Mouse (Mus musculus) forebrain, embryonic 14.5 days (tissue): ENCODE data around the gene Skp1a. TPM values are rescaled to one million over a fixed set of nuclear protein-coding genes. Genes with fewer than 3 reads are reported as not detected.

Source experiments
- ATAC-seq: fragments of 200-750 bp; cut with Nextera tagmentation; 2 replicates; pipeline ENCODE4 v1.8.0; 2017; ENCODE audit warnings: mild to moderate bottlenecking, moderate library complexity
- DNase-seq: peaks from one replicate; pipeline ENCODE4 v3.0.0-alpha.2; 2015; ENCODE audit warnings: low spot score
- H3K27ac ChIP-seq: fragments of 300-500 bp; sonication (generic); 2 replicates; pipeline ENCODE4 v1.5.1; 2014; ENCODE audit warnings: low read depth, mild to moderate bottlenecking, control low read depth, low read length, moderate library complexity
- H3K27me3 ChIP-seq: fragments of 300-500 bp; sonication (generic); replicated peaks from 2 replicates; pipeline ENCODE4 v1.6.1; 2014; ENCODE audit warnings: low read length, control low read depth, mixed read lengths; ENCODE audit not compliant: control insufficient read depth, insufficient read depth
- H3K36me3 ChIP-seq: fragments of 300-500 bp; sonication (generic); 2 replicates; pipeline ENCODE4 v1.6.1; 2014; ENCODE audit warnings: low read length, control low read depth; ENCODE audit not compliant: control insufficient read depth, insufficient read depth
- H3K4me1 ChIP-seq: fragments of 300-500 bp; sonication (generic); 2 replicates; pipeline ENCODE4 v1.6.1; 2014; ENCODE audit warnings: antibody characterized with exemption, low read length, control low read depth; ENCODE audit not compliant: control insufficient read depth, insufficient read depth
- H3K4me2 ChIP-seq: fragments of 300-500 bp; sonication (generic); 2 replicates; pipeline ENCODE4 v1.6.1; 2014; ENCODE audit warnings: mild to moderate bottlenecking, control low read depth, low read length
- H3K4me3 ChIP-seq: fragments of 300-500 bp; sonication (generic); 2 replicates; pipeline ENCODE4 v1.5.1; 2014; ENCODE audit warnings: low read depth, low read length, control low read depth
- H3K9ac ChIP-seq: fragments of 300-500 bp; sonication (generic); 2 replicates; pipeline ENCODE4 v1.6.1; 2014; ENCODE audit warnings: mild to moderate bottlenecking, low read length, control low read depth, moderate library complexity
- H3K9me3 ChIP-seq: fragments of 300-500 bp; sonication (generic); replicated peaks from 2 replicates; pipeline ENCODE4 v1.6.1; 2016; ENCODE audit warnings: low read length, control low read depth, mixed read lengths; ENCODE audit not compliant: control insufficient read depth
- WGBS: fragments of 180-500 bp; shearing (Covaris S2); extraction: QIAGEN DNeasy Blood & Tissue Kit; methylation state at CpG from one replicate; pipeline ENCODE4 v1.1.7; 2014; 5-methylcytosine and 5-hydroxymethylcytosine counted together
- polyA plus RNA-seq: library from polyadenylated mRNA; unstranded; fragments of >200 nt; fragmentation: Nextera tagmentation; extraction: Ambion mirVana; gene quantifications from 2 replicates; pipeline ENCODE4 v1.2.1, GENCODE M21; 2014

The Skp1a gene
- polyA plus RNA-seq, 1 experiment from 2014 or later, result 1,258 TPM

DNA sequence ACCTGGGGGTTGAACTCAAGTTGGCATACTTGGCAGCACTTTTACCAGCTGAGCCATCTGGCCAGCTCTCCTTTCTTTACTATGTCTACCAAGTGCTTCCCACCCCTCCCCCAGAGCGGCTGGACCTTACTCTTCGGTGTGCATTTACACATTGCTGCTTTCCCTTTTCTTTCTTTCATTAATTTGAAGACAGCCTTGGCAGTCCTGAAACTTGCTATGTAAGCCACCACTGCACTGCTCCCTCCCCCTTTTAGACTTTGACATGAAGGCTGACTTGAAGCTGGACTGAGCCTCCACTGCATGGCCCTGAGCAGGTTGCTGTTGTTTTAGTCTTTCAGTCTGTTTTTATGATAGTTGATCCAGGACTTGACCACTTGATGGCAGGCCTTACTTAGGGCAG, 17.7 kb downstream of the Skp1a start:
- WGBS, result 79% methylated on average over 2 of the region's 2 CpGs
- ATAC-seq, result no peak

DNA sequence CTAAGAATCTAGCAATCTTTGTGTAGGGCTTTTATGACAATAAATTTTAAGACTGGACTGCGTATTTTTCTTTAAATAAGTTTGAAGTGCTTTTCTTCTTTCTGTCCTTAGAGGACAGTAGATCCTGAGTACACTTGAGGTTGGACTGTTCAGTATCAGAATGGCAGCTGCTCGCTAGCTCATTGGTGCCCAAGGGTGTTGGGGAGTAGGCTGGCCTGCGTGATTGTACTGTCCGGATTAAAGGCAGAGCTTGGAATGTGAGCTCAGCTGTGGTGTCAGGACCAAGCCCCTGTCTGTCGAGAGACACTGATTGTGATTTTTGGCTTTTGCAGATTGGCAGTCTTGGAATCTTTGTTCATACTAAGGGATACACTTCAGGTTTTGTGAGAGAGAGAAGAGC, 20.0 kb downstream of the Skp1a start:
- Histone ChIP-seq H3K36me3 (peaks cover 28% of the 10 kb centered on the region), H3K4me3 (no peak overlapping the region), H3K27ac (no peak overlapping the region), H3K9ac (no peak overlapping the region), H3K9me3 (no peaks in the 10 kb centered on the region), H3K4me2 (no peak overlapping the region), H3K27me3 (no peaks in the 10 kb centered on the region), H3K4me1 (no peaks in the 10 kb centered on the region)
- DNase-seq (no peak), ATAC-seq (no peak)
- WGBS, result 81% methylated on average over 5 of the region's 5 CpGs

More for the DNA sequence above, 17.7 kb downstream of the Skp1a start:
- Histone ChIP-seq H3K4me1 (no peaks in the 10 kb centered on the region), H3K4me2 (no peak overlapping the region), H3K36me3 (peaks cover 44% of the 10 kb centered on the region), H3K4me3 (no peak overlapping the region), H3K9ac (no peak overlapping the region), H3K27ac (no peak overlapping the region), H3K27me3 (no peaks in the 10 kb centered on the region), H3K9me3 (no peaks in the 10 kb centered on the region)
- DNase-seq, result no peak

DNA sequence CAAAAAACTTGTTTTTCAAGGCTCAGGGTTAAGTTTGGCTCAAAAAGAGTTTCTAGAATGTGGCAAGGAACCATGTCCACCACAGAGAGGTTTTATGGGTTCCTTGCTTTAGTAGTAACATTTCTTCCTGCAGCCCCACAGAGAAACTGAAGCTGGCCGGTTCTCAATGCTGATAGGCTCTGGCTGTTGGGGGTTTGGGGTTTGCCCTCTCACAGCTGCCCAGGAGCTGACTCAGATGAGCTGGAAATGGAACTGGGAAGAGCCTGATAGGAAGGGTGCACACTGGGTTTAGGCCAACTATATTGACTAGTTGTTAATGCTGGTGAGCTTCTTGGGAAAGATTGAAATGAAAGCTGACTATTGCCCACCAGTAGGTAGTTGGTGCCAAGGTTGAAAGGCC, 20.9 kb downstream of the Skp1a start:
- DNase-seq, result no peak
- ATAC-seq, result no peak
- WGBS, result 85% methylated on average over 1 of the region's 1 CpGs
- H3K27me3 ChIP-seq, result no peaks in the 10 kb centered on the region
- H3K9me3 ChIP-seq, result no peaks in the 10 kb centered on the region
- no peaks in the 10 kb centered on the region for H3K4me1 ChIP-seq
- no peak overlapping the region for H3K4me2 ChIP-seq
- H3K9ac ChIP-seq, result no peak overlapping the region
- no peak overlapping the region for H3K4me3 ChIP-seq
- peaks cover 18% of the 10 kb centered on the region for H3K36me3 ChIP-seq
- H3K27ac ChIP-seq, result no peak overlapping the region

DNA sequence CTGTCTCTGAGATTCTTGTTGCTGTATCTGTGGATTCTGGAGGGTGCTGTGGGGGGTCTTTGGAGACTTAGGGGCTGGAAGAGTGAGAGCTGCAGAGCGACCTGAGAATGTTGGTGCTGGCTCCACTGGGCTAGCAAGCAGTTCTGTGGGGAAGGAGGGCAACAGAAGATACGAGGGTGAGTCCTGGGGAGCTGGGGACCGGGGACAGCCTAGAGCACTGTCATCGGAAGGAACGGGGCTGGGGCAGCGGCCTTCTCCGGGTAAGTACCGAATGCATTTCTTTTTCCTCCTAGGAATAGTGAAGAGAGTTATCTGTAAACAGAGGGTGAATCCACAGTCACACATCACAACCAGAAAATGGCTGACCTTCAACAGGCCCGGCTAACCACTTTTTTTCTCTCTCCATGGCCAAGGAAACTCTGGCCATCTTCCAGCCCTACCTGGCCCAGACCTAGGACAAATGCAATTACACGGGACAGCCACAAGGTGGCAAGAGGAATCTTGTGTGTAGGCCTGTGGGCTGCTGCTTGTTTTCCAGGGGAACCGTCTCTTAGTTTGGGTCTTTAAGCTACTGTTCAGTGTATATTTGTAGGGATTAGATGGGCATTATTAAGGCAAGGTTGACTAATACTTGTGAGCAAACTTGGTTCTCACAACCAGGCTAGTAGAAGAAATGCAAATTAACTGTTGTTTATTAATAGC, 22.0 kb downstream of the Skp1a start:
- no peaks in the 10 kb centered on the region for H3K27me3 ChIP-seq
- 65% methylated on average over 11 of the region's 11 CpGs for WGBS

DNA sequence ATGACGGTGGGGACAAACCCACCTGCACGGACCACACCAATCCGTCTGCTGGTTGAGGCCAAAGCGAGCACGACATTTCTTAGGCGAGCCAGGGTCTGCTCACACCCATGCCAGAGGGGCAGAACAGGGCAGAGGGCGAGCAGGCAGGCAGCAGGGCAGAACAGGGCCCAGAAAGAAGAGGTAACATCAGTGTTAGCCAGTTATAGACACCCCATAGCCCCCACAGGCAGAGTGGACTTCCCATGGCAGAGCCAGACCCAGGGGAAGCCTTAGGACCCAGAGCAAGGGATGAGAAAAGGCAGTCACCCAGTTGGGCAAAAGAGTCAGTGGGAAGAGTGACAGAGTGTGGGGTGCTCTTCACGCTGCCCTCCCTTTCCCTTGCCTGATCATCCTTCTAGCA, 23.3 kb downstream of the Skp1a start:
- H3K9me3 ChIP-seq, result no peaks in the 10 kb centered on the region
- no peak overlapping the region for H3K4me2 ChIP-seq
- H3K4me3 ChIP-seq, result no peak overlapping the region
- peaks cover 6% of the 10 kb centered on the region; the same call in 1 of the 2 replicates for H3K36me3 ChIP-seq
- DNase-seq (no peak), ATAC-seq (no peak)
- WGBS, result 85% methylated on average over 8 of the region's 8 CpGs
- H3K27me3 ChIP-seq, result no peaks in the 10 kb centered on the region
- H3K4me1 ChIP-seq, result no peaks in the 10 kb centered on the region
- no peak overlapping the region for H3K9ac ChIP-seq
- H3K27ac ChIP-seq, result no peak overlapping the region

More for the DNA sequence above, 22.0 kb downstream of the Skp1a start:
- Histone ChIP-seq H3K4me3 (no peak overlapping the region), H3K9me3 (no peaks in the 10 kb centered on the region), H3K27ac (no peak overlapping the region), H3K4me2 (no peak overlapping the region), H3K36me3 (peaks cover 12% of the 10 kb centered on the region), H3K4me1 (no peaks in the 10 kb centered on the region), H3K9ac (no peak overlapping the region)
- DNase-seq (peak; percentile 85), ATAC-seq (peak; percentile 67)

DNA sequence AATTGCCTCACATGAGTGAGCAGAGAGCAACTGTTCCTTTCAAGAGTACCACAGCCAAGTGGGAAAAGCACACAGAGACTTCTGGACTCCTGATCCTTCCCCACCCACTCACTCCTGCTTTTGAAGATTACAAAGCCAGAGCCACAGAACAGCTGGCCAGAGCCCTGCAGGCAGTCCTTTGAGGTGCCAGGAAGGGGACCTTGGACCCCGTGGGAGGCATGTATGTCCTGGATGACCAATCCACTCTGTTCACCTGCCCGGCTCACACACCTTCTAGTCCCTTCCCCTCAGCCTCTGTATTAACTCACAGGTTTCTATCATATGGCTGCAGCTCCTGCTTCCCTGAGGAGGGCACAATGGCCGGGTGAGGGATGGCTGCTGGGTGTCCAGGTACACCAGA, 25.6 kb downstream of the Skp1a start:
- ATAC-seq, result no peak
- Histone ChIP-seq H3K4me2 (no peak overlapping the region), H3K4me1 (no peaks in the 10 kb centered on the region), H3K9me3 (no peaks in the 10 kb centered on the region), H3K27me3 (no peaks in the 10 kb centered on the region), H3K4me3 (no peak overlapping the region), H3K36me3 (no peaks in the 10 kb centered on the region), H3K9ac (no peak overlapping the region), H3K27ac (no peak overlapping the region)
- DNase-seq, result no peak
- 95% methylated on average over 3 of the region's 3 CpGs for WGBS

DNA sequence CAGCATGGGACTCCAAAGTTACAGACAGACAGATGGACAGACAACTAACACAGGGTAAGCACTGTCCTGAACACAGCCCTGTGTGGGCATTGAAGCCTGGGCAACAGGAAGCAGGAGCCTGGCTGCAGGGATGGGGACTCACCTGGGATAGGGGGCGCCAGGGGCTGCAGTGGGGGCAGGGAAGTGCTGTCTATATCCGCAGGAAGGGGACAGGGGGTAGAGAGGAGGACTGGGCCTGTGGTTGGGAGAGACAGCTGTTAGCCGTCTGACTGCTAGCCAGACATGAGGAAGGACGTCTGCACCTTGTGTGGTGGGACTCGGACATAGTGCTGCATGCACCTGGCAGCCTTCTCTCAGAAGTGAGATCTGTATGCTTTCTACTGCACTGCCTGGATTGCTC, 26.9 kb downstream of the Skp1a start:
- 60% methylated on average over 5 of the region's 5 CpGs for WGBS
- H3K27me3 ChIP-seq, result no peaks in the 10 kb centered on the region
- ATAC-seq (no peak), DNase-seq (no peak)
- H3K36me3 ChIP-seq, result no peaks in the 10 kb centered on the region
- no peaks in the 10 kb centered on the region for H3K4me1 ChIP-seq
- no peak overlapping the region for H3K27ac ChIP-seq
- no peak overlapping the region for H3K4me3 ChIP-seq
- no peak overlapping the region for H3K4me2 ChIP-seq
- no peaks in the 10 kb centered on the region for H3K9me3 ChIP-seq
- no peak overlapping the region for H3K9ac ChIP-seq

DNA sequence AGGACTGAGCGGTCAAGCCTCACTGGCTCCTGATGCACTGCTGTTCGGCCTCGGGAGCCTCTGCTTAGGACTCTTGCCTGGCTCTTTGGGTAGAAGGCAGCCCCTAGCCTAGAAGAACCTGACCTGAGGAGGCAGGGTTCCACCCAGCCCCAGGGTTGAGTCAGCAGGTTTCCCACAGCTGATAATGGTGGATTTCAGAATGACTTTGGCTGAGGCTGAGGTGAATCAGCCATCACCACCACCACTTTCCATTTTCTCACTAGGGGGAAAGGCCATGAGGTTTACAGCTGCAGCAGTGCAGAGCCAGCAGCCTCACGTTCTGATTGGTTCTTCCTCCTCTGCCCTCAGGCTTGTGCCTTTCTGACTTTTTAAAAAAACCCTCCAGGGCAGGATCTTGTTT, 29.1 kb downstream of the Skp1a start:
- no peak overlapping the region for H3K27ac ChIP-seq
- ATAC-seq, result no peak

DNA sequence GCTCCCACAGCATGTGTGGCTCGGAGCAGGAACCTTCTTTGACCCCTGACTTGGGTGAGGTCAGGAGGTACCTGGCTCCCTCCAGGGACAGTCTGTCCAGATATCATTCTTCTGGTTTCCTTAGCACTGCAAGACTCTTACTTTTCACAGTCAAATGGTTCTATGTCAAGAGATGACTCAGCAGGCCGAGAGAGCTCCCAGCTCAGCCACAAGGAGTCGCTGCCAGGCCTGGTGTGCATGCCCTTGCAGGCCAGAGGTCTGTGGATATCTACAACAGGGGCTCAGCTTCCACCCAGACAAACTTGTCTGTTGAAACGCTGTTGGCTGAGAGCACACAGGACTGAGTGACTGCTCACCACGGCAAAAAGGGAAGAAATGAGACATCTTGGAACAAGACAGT, 30.1 kb downstream of the Skp1a start:
- H3K36me3 ChIP-seq, result no peaks in the 10 kb centered on the region
- H3K27me3 ChIP-seq, result no peaks in the 10 kb centered on the region
- no peak overlapping the region for H3K27ac ChIP-seq
- H3K4me1 ChIP-seq, result no peaks in the 10 kb centered on the region
- H3K9ac ChIP-seq, result no peak overlapping the region
- no peaks in the 10 kb centered on the region for H3K9me3 ChIP-seq
- ATAC-seq, result no peak
- no peak for DNase-seq
- no peak overlapping the region for H3K4me3 ChIP-seq
- H3K4me2 ChIP-seq, result no peak overlapping the region
- 58% methylated on average over 5 of the region's 5 CpGs for WGBS

More for the DNA sequence above, 29.1 kb downstream of the Skp1a start:
- no peaks in the 10 kb centered on the region for H3K9me3 ChIP-seq
- H3K9ac ChIP-seq, result no peak overlapping the region
- no peaks in the 10 kb centered on the region for H3K4me1 ChIP-seq
- DNase-seq, result no peak
- H3K4me2 ChIP-seq, result no peak overlapping the region
- H3K36me3 ChIP-seq, result no peaks in the 10 kb centered on the region
- 58% methylated on average over 4 of the region's 4 CpGs for WGBS
- H3K4me3 ChIP-seq, result no peak overlapping the region
- no peaks in the 10 kb centered on the region for H3K27me3 ChIP-seq
